Mouse (Mus musculus) hindbrain, embryonic 11.5 days (tissue): ENCODE measurements around the gene Olfr830. TPM values are rescaled to one million over a fixed set of nuclear protein-coding genes. Genes with fewer than 3 reads are reported as not detected.
"Not testable (repeated sequence)": the region's sequence is repeated elsewhere in the genome, so short reads cannot be mapped to it uniquely, and the experiment has no call there.

Experiments used
- ATAC-seq: fragments of 200-750 bp; cut with Nextera tagmentation; 2 replicates; pipeline ENCODE4 v1.8.0; 2017; ENCODE audit warnings: mild to moderate bottlenecking, moderate TSS enrichment, moderate library complexity; ENCODE audit not compliant: low FRiP score
- DNase-seq: peaks from one replicate; pipeline ENCODE4 v3.0.0-alpha.2; 2015; ENCODE audit warnings: low spot score
- H3K27ac ChIP-seq: fragments of 300-500 bp; sonication (generic); 2 replicates; pipeline ENCODE4 v1.5.1; 2014; ENCODE audit warnings: mild to moderate bottlenecking, low read depth, low read length
- H3K27me3 ChIP-seq: fragments of 300-500 bp; sonication (generic); 2 replicates; pipeline ENCODE4 v1.6.1; 2014; ENCODE audit warnings: mild to moderate bottlenecking, low read length, moderate library complexity, mixed read lengths; ENCODE audit not compliant: control insufficient read depth, insufficient read depth
- H3K36me3 ChIP-seq: fragments of 300-500 bp; sonication (generic); 2 replicates; pipeline ENCODE4 v1.6.1; 2014; ENCODE audit warnings: mild to moderate bottlenecking, low read length, moderate library complexity, mixed read lengths; ENCODE audit not compliant: control insufficient read depth, insufficient read depth
- H3K4me1 ChIP-seq: fragments of 300-500 bp; sonication (generic); replicated peaks from 2 replicates; pipeline ENCODE4 v1.6.1; 2014; ENCODE audit warnings: low read length, mixed read lengths; ENCODE audit not compliant: control insufficient read depth, insufficient read depth
- H3K4me2 ChIP-seq: fragments of 300-500 bp; sonication (generic); replicated peaks from 2 replicates; pipeline ENCODE4 v1.6.1; 2014; ENCODE audit warnings: mild to moderate bottlenecking, low read depth, low read length
- H3K4me3 ChIP-seq: fragments of 300-500 bp; sonication (generic); 2 replicates; pipeline ENCODE4 v1.5.1; 2014; ENCODE audit warnings: low read depth, low read length
- H3K9ac ChIP-seq: fragments of 300-500 bp; sonication (generic); 2 replicates; pipeline ENCODE4 v1.6.1; 2014; ENCODE audit warnings: low read depth, low read length
- H3K9me3 ChIP-seq: fragments of 300-500 bp; sonication (generic); 2 replicates; pipeline ENCODE4 v1.6.1; 2016; ENCODE audit warnings: low read length; ENCODE audit not compliant: control insufficient read depth
- WGBS: fragments of 180-500 bp; shearing (Covaris S2); extraction: QIAGEN DNeasy Blood & Tissue Kit; methylation state at CpG from one replicate; pipeline ENCODE4 v1.1.7; 2014; 5-methylcytosine and 5-hydroxymethylcytosine counted together
- polyA plus RNA-seq: library from polyadenylated mRNA; unstranded; fragments of >200 nt; fragmentation: Nextera tagmentation; extraction: Ambion mirVana; gene quantifications from 2 replicates; pipeline ENCODE4 v1.2.1, GENCODE M21; 2014

The Olfr830 gene
- not detected in 2 replicates for polyA plus RNA-seq

- ATAC-seq (no peak), DNase-seq (no peak)
- H3K27ac ChIP-seq, result no peak within 1 kb of the TSS
- H3K36me3 ChIP-seq, result no peaks in the 10 kb centered on the region
- H3K9me3 ChIP-seq, result no peaks in the 10 kb centered on the region
- H3K27me3 ChIP-seq, result no peaks in the 10 kb centered on the region
- no peak within 1 kb of the TSS for H3K4me3 ChIP-seq
- no peak within 1 kb of the TSS for H3K9ac ChIP-seq
- H3K4me2 ChIP-seq, result no peak within 1 kb of the TSS
- H3K4me1 ChIP-seq, result no peaks in the 10 kb centered on the region
Observed at GRCm38 (mm10) chr9:18874393-18874792, at the start of gene Olfr830. Gene Olfr830, plus strand, starts transcription at chr9:18874693.

- Histone ChIP-seq H3K9me3 (no peaks in the 10 kb centered on the region), H3K27me3 (no peaks in the 10 kb centered on the region), H3K4me2 (no peak within 1 kb of the TSS), H3K4me3 (no peak within 1 kb of the TSS), H3K9ac (no peak within 1 kb of the TSS), H3K36me3 (no peaks in the 10 kb centered on the region), H3K4me1 (no peaks in the 10 kb centered on the region), H3K27ac (no peak within 1 kb of the TSS)
- 82% methylated on average over 1 of the region's 1 CpGs for WGBS
- ATAC-seq (no peak), DNase-seq (no peak)
Observed at GRCm38 (mm10) chr9:18854633-18855032, 19.9 kb upstream of the Olfr830 start, which contains the start of gene Olfr829. Gene Olfr829, plus strand, starts transcription at chr9:18854933.

GRCm38 (mm10) chr9:18907699-18908098 lies 33.2 kb downstream of the Olfr830 start:
- H3K27me3 ChIP-seq, H3K36me3 ChIP-seq, ATAC-seq, H3K4me2 ChIP-seq, H3K4me1 ChIP-seq, H3K4me3 ChIP-seq, H3K9ac ChIP-seq, H3K27ac ChIP-seq, DNase-seq, H3K9me3 ChIP-seq: not testable (repeated sequence)
- 79% methylated on average over 2 of the region's 2 CpGs for WGBS

- H3K9me3 ChIP-seq, H3K27me3 ChIP-seq, H3K4me1 ChIP-seq, H3K27ac ChIP-seq, H3K4me2 ChIP-seq, ATAC-seq, H3K36me3 ChIP-seq, H3K4me3 ChIP-seq, DNase-seq, H3K9ac ChIP-seq: not testable (repeated sequence)
- WGBS, result 84% methylated on average over 16 of the region's 16 CpGs
Observed at GRCm38 (mm10) chr9:18927921-18928320, 53.4 kb downstream of the Olfr830 start.

Other genes starting within 250 kb of the Olfr830 start
- gene Muc16, start 200.2 kb upstream of the Olfr830 start, polyA plus RNA-seq, result not detected in 2 replicates
- not detected in 2 replicates for gene Olfr24, start 110.7 kb upstream of the Olfr830 start, polyA plus RNA-seq
- gene Olfr828, start 55.2 kb upstream of the Olfr830 start, polyA plus RNA-seq, result not detected in 2 replicates
- not detected in 2 replicates for gene Olfr829, start 19.8 kb upstream of the Olfr830 start, polyA plus RNA-seq
- gene Olfr832, start 62.4 kb downstream of the Olfr830 start, polyA plus RNA-seq, result not detected in 2 replicates
- gene Olfr834, start 113.3 kb downstream of the Olfr830 start, polyA plus RNA-seq, result not detected in 2 replicates
- gene Olfr835, start 158.0 kb downstream of the Olfr830 start, polyA plus RNA-seq, result not detected in 2 replicates
- not detected in 2 replicates for gene Olfr836, start 245.7 kb downstream of the Olfr830 start, polyA plus RNA-seq